Mouse (Mus musculus) cerebellum, adult 9-11 months (tissue): ENCODE data around the gene Plekhm3.

ENCODE experiments used
- DNase-seq: peaks from one replicate; pipeline ENCODE4 v3.0.0; 2022

The Plekhm3 gene

GRCm38 (mm10) chr1:64927437-64928274, 29.0 kb downstream of the Plekhm3 start:
- no peak for DNase-seq

- no peak for DNase-seq
Measured at GRCm38 (mm10) chr1:64925594-64925993, 31.0 kb downstream of the Plekhm3 start.

GRCm38 (mm10) chr1:64924283-64924682, 32.3 kb downstream of the Plekhm3 start:
- DNase-seq = no peak

GRCm38 (mm10) chr1:64918810-64919528, 37.7 kb downstream of the Plekhm3 start:
- peak; percentile 65 for DNase-seq

GRCm38 (mm10) chr1:64917966-64918365, 38.7 kb downstream of the Plekhm3 start:
- no peak for DNase-seq

- DNase-seq = no peak
Measured at GRCm38 (mm10) chr1:64916884-64917507, 39.6 kb downstream of the Plekhm3 start.

GRCm38 (mm10) chr1:64914356-64914755, 42.3 kb downstream of the Plekhm3 start:
- DNase-seq = no peak

GRCm38 (mm10) chr1:64907740-64908139, 48.9 kb downstream of the Plekhm3 start:
- DNase-seq = no peak

- no peak for DNase-seq
Measured at GRCm38 (mm10) chr1:64906226-64906625, 50.4 kb downstream of the Plekhm3 start.

GRCm38 (mm10) chr1:64903415-64903814, 53.2 kb downstream of the Plekhm3 start:
- DNase-seq = no peak

GRCm38 (mm10) chr1:64902804-64903203, 53.8 kb downstream of the Plekhm3 start:
- no peak for DNase-seq

GRCm38 (mm10) chr1:64899763-64900162, 56.9 kb downstream of the Plekhm3 start:
- DNase-seq = no peak

- DNase-seq = no peak
Measured at GRCm38 (mm10) chr1:64897485-64897884, 59.1 kb downstream of the Plekhm3 start.

GRCm38 (mm10) chr1:64893806-64894205, 62.8 kb downstream of the Plekhm3 start:
- DNase-seq = no peak

GRCm38 (mm10) chr1:64891332-64891731, 65.3 kb downstream of the Plekhm3 start:
- DNase-seq = no peak

- no peak for DNase-seq
Measured at GRCm38 (mm10) chr1:64887502-64888203, 69.0 kb downstream of the Plekhm3 start.

- no peak for DNase-seq
Measured at GRCm38 (mm10) chr1:64886718-64887117, 69.9 kb downstream of the Plekhm3 start.

- no peak for DNase-seq
Measured at GRCm38 (mm10) chr1:64885328-64885727, 71.3 kb downstream of the Plekhm3 start.

- DNase-seq = no peak
Measured at GRCm38 (mm10) chr1:64884007-64884406, 72.6 kb downstream of the Plekhm3 start.

- DNase-seq = no peak
Measured at GRCm38 (mm10) chr1:64880613-64881012, 76.0 kb downstream of the Plekhm3 start.

- no peak for DNase-seq
Measured at GRCm38 (mm10) chr1:64878795-64879240, 77.8 kb downstream of the Plekhm3 start.

- no peak for DNase-seq
Measured at GRCm38 (mm10) chr1:64876276-64876675, 80.3 kb downstream of the Plekhm3 start.

GRCm38 (mm10) chr1:64875712-64876111, 80.9 kb downstream of the Plekhm3 start:
- DNase-seq = no peak
